ENCODE assay signal across 19 mouse cellular contexts in genomic region chr8:121264260-121264659, GRCm38 (mm10).
DNase-seq lines count a peak whose midpoint lies in the region; ATAC-seq and TF ChIP-seq lines count a peak whose summit lies in the region.
"Had no signal": no experiment of that assay in that cellular context is flagged by ENCODE, and none has a peak within 500 bp of the region (broad histone marks: within the 10 kb centered on the region; RNA-seq: fewer than 3 reads in every experiment).

No protein-coding gene starts in this region.

- no peaks in the 10 kb centered on the region for H3K36me3 ChIP-seq in heart, embryonic 11.5 days (ENCODE audit: control insufficient read depth, insufficient read depth, low read length)
- no peaks in the 10 kb centered on the region for H3K36me3 ChIP-seq in lung, embryonic 15.5 days
- no peaks in the 10 kb centered on the region for H3K36me3 ChIP-seq in embryonic facial prominence, embryonic 12.5 days
- H3K36me3 ChIP-seq in stomach, embryonic 16.5 days (ENCODE audit: control insufficient read depth, insufficient read depth, low read length), result no peaks in the 10 kb centered on the region
- H3K36me3 ChIP-seq: hindbrain, embryonic 13.5 days; limb, embryonic 13.5 days; liver, embryonic 13.5 days had no signal

- WGBS in heart, embryonic 11.5 days (ENCODE audit: insufficient replicate concordance), result 64% methylated on average over 9 of the region's 9 CpGs
- 51% methylated on average over 9 of the region's 9 CpGs for WGBS in lung, embryonic 15.5 days
- 75% methylated on average over 9 of the region's 9 CpGs for WGBS in embryonic facial prominence, embryonic 12.5 days
- WGBS in stomach, embryonic 16.5 days, result 63% methylated on average over 9 of the region's 9 CpGs
- WGBS in cerebellum, adult 2 months, result 84% methylated on average over 9 of the region's 9 CpGs

- TF ChIP-seq POLR2A in cerebellum, adult 2 months (IDR thresholded peaks at IDR 0.05; ENCODE audit: borderline replicate concordance, insufficient read depth, low read length), result no peak

- H3K4me2 ChIP-seq in heart, embryonic 11.5 days, result no peak overlapping the region
- no peak overlapping the region for H3K4me2 ChIP-seq in lung, embryonic 15.5 days
- H3K4me2 ChIP-seq in embryonic facial prominence, embryonic 12.5 days (replicated peaks), result no peak overlapping the region
- H3K4me2 ChIP-seq in stomach, embryonic 16.5 days (ENCODE audit: low read depth, low read length), result no peak overlapping the region
- H3K4me2 ChIP-seq: hindbrain, embryonic 13.5 days; limb, embryonic 13.5 days; liver, embryonic 13.5 days had no signal

- H3K9ac ChIP-seq in heart, embryonic 11.5 days (ENCODE audit: low read depth, low read length), result no peak overlapping the region
- no peak overlapping the region for H3K9ac ChIP-seq in lung, embryonic 15.5 days
- H3K9ac ChIP-seq in embryonic facial prominence, embryonic 12.5 days, result no peak overlapping the region
- H3K9ac ChIP-seq in stomach, embryonic 16.5 days (ENCODE audit: low read length), result no peak overlapping the region
- H3K9ac ChIP-seq: hindbrain, embryonic 13.5 days; limb, embryonic 13.5 days; liver, embryonic 13.5 days had no signal

- DNase-seq in heart, adult 8-10 months (ENCODE audit: low spot score), result no peak
- DNase-seq in lung, postnatal 4 days, result no peak
- DNase-seq in cerebellum, adult 2 months, result no peak
- DNase-seq in B cell, adult 2 months, result no peak
- DNase-seq: adrenal gland, postnatal 25 days; cerebellum, adult 11 months; cerebellum, postnatal 14 days; kidney, adult 8-10 months; liver, embryonic 13.5 days; retina, postnatal 1 day; thymus, postnatal 14 days had no signal

- H3K9me3 ChIP-seq in heart, embryonic 11.5 days (replicated peaks; ENCODE audit: control insufficient read depth, low read length), result no peaks in the 10 kb centered on the region
- no peaks in the 10 kb centered on the region for H3K9me3 ChIP-seq in lung, embryonic 15.5 days
- 0 out of 2 replicates have a peak, but pooled peaks cover 4% of the 10 kb centered on the region for H3K9me3 ChIP-seq in embryonic facial prominence, embryonic 12.5 days
- no peaks in the 10 kb centered on the region for H3K9me3 ChIP-seq in stomach, embryonic 16.5 days (replicated peaks; ENCODE audit: control insufficient read depth, low read length)
- H3K9me3 ChIP-seq: hindbrain, embryonic 13.5 days; limb, embryonic 13.5 days; liver, embryonic 13.5 days had no signal

- H3K4me1 ChIP-seq in heart, embryonic 11.5 days (ENCODE audit: control insufficient read depth, insufficient read depth, low read length), result peaks cover 25% of the 10 kb centered on the region
- H3K4me1 ChIP-seq in lung, embryonic 15.5 days, result peaks cover 22% of the 10 kb centered on the region
- peaks cover 16% of the 10 kb centered on the region; the same call in 1 of the 2 replicates for H3K4me1 ChIP-seq in embryonic facial prominence, embryonic 12.5 days
- peaks cover 21% of the 10 kb centered on the region for H3K4me1 ChIP-seq in stomach, embryonic 16.5 days (ENCODE audit: control insufficient read depth, insufficient read depth, low read length)
- H3K4me1 ChIP-seq in cerebellum, adult 2 months (ENCODE audit: control insufficient read depth, insufficient read depth, low read length), result no peaks in the 10 kb centered on the region

- peak overlapping the region; percentile 35; the same call in 1 of the 2 replicates for H3K27ac ChIP-seq in heart, embryonic 11.5 days (ENCODE audit: low read depth, low read length)
- peak overlapping the region; percentile 31 for H3K27ac ChIP-seq in lung, embryonic 15.5 days
- peak overlapping the region; percentile 14; the same call in 1 of the 2 replicates for H3K27ac ChIP-seq in embryonic facial prominence, embryonic 12.5 days
- H3K27ac ChIP-seq in stomach, embryonic 16.5 days (ENCODE audit: low read length), result peak overlapping the region; percentile 86
- H3K27ac ChIP-seq in cerebellum, adult 2 months (ENCODE audit: insufficient read depth, low read length), result no peak overlapping the region
- H3K27ac ChIP-seq: hindbrain, embryonic 13.5 days; limb, embryonic 13.5 days; liver, embryonic 13.5 days had no signal

- no peak overlapping the region for H3K4me3 ChIP-seq in heart, embryonic 11.5 days (ENCODE audit: low read depth, low read length)
- H3K4me3 ChIP-seq in lung, embryonic 15.5 days, result no peak overlapping the region
- no peak overlapping the region for H3K4me3 ChIP-seq in embryonic facial prominence, embryonic 12.5 days
- H3K4me3 ChIP-seq in stomach, embryonic 16.5 days (replicated peaks; ENCODE audit: low read length), result no peak overlapping the region
- H3K4me3 ChIP-seq in cerebellum, adult 2 months (replicated peaks; ENCODE audit: insufficient read depth, low read depth, low read length), result no peak overlapping the region
- H3K4me3 ChIP-seq: hindbrain, embryonic 13.5 days; limb, embryonic 13.5 days; liver, embryonic 13.5 days; megakaryocyte, embryonic 14.5 days had no signal

- no peak for TF ChIP-seq CTCF in cerebellum, adult 2 months (IDR thresholded peaks at IDR 0.05; ENCODE audit: borderline replicate concordance, insufficient read depth, low read depth, low read length)

- no peak for ATAC-seq in heart, embryonic 11.5 days (replicated peaks; ENCODE audit: insufficient number of reproducible peaks, low FRiP score, low TSS enrichment)
- no peak for ATAC-seq in lung, embryonic 15.5 days (ENCODE audit: borderline replicate concordance, extremely low read depth, low FRiP score, low TSS enrichment)
- ATAC-seq in embryonic facial prominence, embryonic 12.5 days (ENCODE audit: insufficient number of reproducible peaks, insufficient read depth, low FRiP score, low TSS enrichment), result no peak
- no peak for ATAC-seq in stomach, embryonic 16.5 days (ENCODE audit: insufficient read depth, low FRiP score)
- ATAC-seq: forebrain, embryonic 16.5 days had no signal

- no peaks in the 10 kb centered on the region for H3K27me3 ChIP-seq in heart, embryonic 11.5 days (ENCODE audit: control insufficient read depth, insufficient read depth, low read length)
- H3K27me3 ChIP-seq in lung, embryonic 15.5 days, result no peaks in the 10 kb centered on the region
- 0 out of 2 replicates have a peak, but pooled peaks cover 7% of the 10 kb centered on the region for H3K27me3 ChIP-seq in embryonic facial prominence, embryonic 12.5 days
- no peaks in the 10 kb centered on the region for H3K27me3 ChIP-seq in stomach, embryonic 16.5 days (ENCODE audit: control insufficient read depth, insufficient read depth, low read length)
- H3K27me3 ChIP-seq in cerebellum, adult 2 months (ENCODE audit: control insufficient read depth, insufficient read depth, low read length), result no peaks in the 10 kb centered on the region; the same call in 1 of the 2 replicates
- H3K27me3 ChIP-seq: liver, embryonic 13.5 days had no signal
